10 mouse cellular contexts compared by ENCODE assay signal in the genomic region with DNA sequence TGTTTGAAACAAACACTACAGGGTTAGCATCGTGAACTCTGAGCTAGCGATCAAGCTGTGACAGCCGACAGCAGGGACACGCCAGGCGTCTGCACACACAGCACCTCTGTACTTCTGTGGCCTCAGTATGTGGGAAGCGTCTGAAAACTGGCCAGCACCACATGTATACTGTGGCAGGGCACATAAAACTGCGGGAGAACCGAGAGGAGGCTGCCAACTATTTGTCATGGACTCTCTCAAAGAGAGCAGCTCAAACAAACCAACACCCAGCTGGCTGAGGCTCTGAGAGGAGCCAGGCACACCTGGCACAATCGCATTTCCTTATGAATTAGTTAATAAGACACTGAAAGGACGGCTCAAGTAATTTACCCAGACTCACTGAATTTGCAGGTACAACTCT. TPM values are rescaled to one million over a fixed set of nuclear protein-coding genes. Genes with fewer than 3 reads are reported as not detected.
DNase-seq lines count a peak whose midpoint lies in the region; ATAC-seq and TF ChIP-seq lines count a peak whose summit lies in the region.
"Had no signal": no experiment of that assay in that cellular context is flagged by ENCODE, and none has a peak within 500 bp of the region (broad histone marks: within the 10 kb centered on the region; RNA-seq: fewer than 3 reads in every experiment).

No protein-coding gene starts in this region.

- DNase-seq in brain, embryonic 14.5 days (ENCODE audit: low read depth): peak; percentile 76
- DNase-seq in forebrain, postnatal 0 days: no peak
- peak; percentile 62 for DNase-seq in lung, postnatal 25 days (ENCODE audit: low spot score)
- DNase-seq in frontal cortex, postnatal 36 days (ENCODE audit: low spot score in 2 of 2): no peak
- no peak for DNase-seq in adipocyte (ENCODE audit: low spot score)

- no peak overlapping the region for H3K4me3 ChIP-seq in hindbrain, embryonic 13.5 days
- no peak overlapping the region for H3K4me3 ChIP-seq in hindbrain, embryonic 12.5 days
- no peak overlapping the region for H3K4me3 ChIP-seq in forebrain, postnatal 0 days (ENCODE audit: low read depth, low read length)
- H3K4me3 ChIP-seq: heart, adult 2 months; liver, embryonic 12.5 days had no signal

- no peak for TF ChIP-seq CTCF in brain, embryonic 14.5 days (IDR thresholded peaks at IDR 0.05; ENCODE audit: borderline replicate concordance, extremely low read depth, insufficient read depth, insufficient read length)
- no peak for TF ChIP-seq CTCF in forebrain, postnatal 0 days (IDR thresholded peaks at IDR 0.05; ENCODE audit: low read depth)

- 59% methylated on average over 10 of the region's 10 CpGs for WGBS in hindbrain, embryonic 13.5 days
- 64% methylated on average over 10 of the region's 10 CpGs for WGBS in hindbrain, embryonic 12.5 days
- WGBS in forebrain, postnatal 0 days: 29% methylated on average over 10 of the region's 10 CpGs

- no peaks in the 10 kb centered on the region for H3K4me1 ChIP-seq in hindbrain, embryonic 13.5 days (replicated peaks)
- H3K4me1 ChIP-seq in hindbrain, embryonic 12.5 days: no peaks in the 10 kb centered on the region
- no peaks in the 10 kb centered on the region for H3K4me1 ChIP-seq in forebrain, postnatal 0 days (ENCODE audit: insufficient read depth)

- no peaks in the 10 kb centered on the region for H3K27me3 ChIP-seq in hindbrain, embryonic 13.5 days
- no peaks in the 10 kb centered on the region for H3K27me3 ChIP-seq in hindbrain, embryonic 12.5 days
- H3K27me3 ChIP-seq in forebrain, postnatal 0 days (ENCODE audit: insufficient read depth, low read length): no peaks in the 10 kb centered on the region
- H3K27me3 ChIP-seq: liver, embryonic 12.5 days had no signal

- 0 out of 2 replicates have a peak overlapping the region, but pooled peaks have one; percentile 49 for H3K27ac ChIP-seq in hindbrain, embryonic 13.5 days
- no peak overlapping the region for H3K27ac ChIP-seq in hindbrain, embryonic 12.5 days
- H3K27ac ChIP-seq in forebrain, postnatal 0 days (ENCODE audit: low read depth, low read length): no peak overlapping the region
- H3K27ac ChIP-seq: heart, adult 2 months; liver, embryonic 12.5 days had no signal

- no peaks in the 10 kb centered on the region for H3K9me3 ChIP-seq in hindbrain, embryonic 13.5 days
- H3K9me3 ChIP-seq in hindbrain, embryonic 12.5 days (replicated peaks): no peaks in the 10 kb centered on the region
- no peaks in the 10 kb centered on the region for H3K9me3 ChIP-seq in forebrain, postnatal 0 days (ENCODE audit: low read length)
- H3K9me3 ChIP-seq: liver, embryonic 12.5 days had no signal

- peak; percentile 77; the same call in 1 of the 2 replicates for ATAC-seq in hindbrain, embryonic 13.5 days (ENCODE audit: low FRiP score)
- ATAC-seq in hindbrain, embryonic 12.5 days (ENCODE audit: low FRiP score): no peak
- ATAC-seq in forebrain, postnatal 0 days: peak; percentile 68
- ATAC-seq in frontal cortex, adult (ENCODE audit: low TSS enrichment): no peak
- ATAC-seq: liver, embryonic 12.5 days had no signal

- H3K9ac ChIP-seq in hindbrain, embryonic 13.5 days: no peak overlapping the region
- H3K9ac ChIP-seq in hindbrain, embryonic 12.5 days: no peak overlapping the region
- H3K9ac ChIP-seq in forebrain, postnatal 0 days: no peak overlapping the region
- H3K9ac ChIP-seq: liver, embryonic 12.5 days had no signal

- no peak overlapping the region for H3K4me2 ChIP-seq in hindbrain, embryonic 13.5 days
- H3K4me2 ChIP-seq in hindbrain, embryonic 12.5 days (replicated peaks): no peak overlapping the region
- H3K4me2 ChIP-seq in forebrain, postnatal 0 days (ENCODE audit: low read depth): no peak overlapping the region
- H3K4me2 ChIP-seq: liver, embryonic 12.5 days had no signal

- TF ChIP-seq POLR2A in brain, embryonic 14.5 days (IDR thresholded peaks at IDR 0.05; ENCODE audit: borderline replicate concordance, extremely low read depth, insufficient read depth, insufficient read length, poor library complexity, severe bottlenecking): no peak

- H3K36me3 ChIP-seq in hindbrain, embryonic 13.5 days: peaks cover 29% of the 10 kb centered on the region
- peaks cover 23% of the 10 kb centered on the region for H3K36me3 ChIP-seq in hindbrain, embryonic 12.5 days
- H3K36me3 ChIP-seq in forebrain, postnatal 0 days (ENCODE audit: insufficient read depth): 0 out of 2 replicates have a peak, but pooled peaks cover 7% of the 10 kb centered on the region

RNA-seq across cellular contexts. Expression of a gene that starts 42.0 kb away (rescaled TPM):
- 66.9 and 71.4 TPM in 2 replicates for polyA plus RNA-seq in hindbrain, embryonic 13.5 days (2015; fragmentation: Nextera tagmentation; extraction: Ambion mirVana)
- 144 and 154 TPM in 2 replicates for polyA plus RNA-seq in hindbrain, embryonic 12.5 days (2016; fragmentation: Nextera tagmentation; extraction: Ambion mirVana)
- 23.9 and 30.8 TPM in 2 replicates for polyA plus RNA-seq in brain, embryonic 14.5 days (2012; rRNA removed)
- 36.9 and 46.7 TPM in 2 replicates for total RNA-seq in forebrain, postnatal 0 days (2014; rRNA removed)
- 25.6 and 33.3 TPM in 2 replicates for polyA plus RNA-seq in forebrain, postnatal 0 days (2015; fragmentation: Nextera tagmentation; extraction: Ambion mirVana)

Comparison
In these comparisons a context has a peak if more than half of its experiments do, and no peak if none do; other contexts are left out.
1. ATAC-seq: peak in hindbrain, embryonic 13.5 days (single experiment) and forebrain, postnatal 0 days (single experiment); none in hindbrain, embryonic 12.5 days (single experiment) and frontal cortex, adult (single experiment).
2. DNase-seq: peak in brain, embryonic 14.5 days (single experiment) and lung, postnatal 25 days (single experiment); none in forebrain, postnatal 0 days (single experiment), frontal cortex, postnatal 36 days (0 of 2) and adipocyte (single experiment).